Mouse (Mus musculus) hindbrain, postnatal 0 days (tissue): Measurements from ENCODE around the gene Sec24d. TPM values are rescaled to one million over a fixed set of nuclear protein-coding genes. Genes with fewer than 3 reads are reported as not detected.

Experiments used
- ATAC-seq: fragments of 200-750 bp; cut with Nextera tagmentation; 2 replicates; pipeline ENCODE4 v1.8.0; 2017; ENCODE audit warnings: mild to moderate bottlenecking, moderate TSS enrichment, moderate library complexity
- DNase-seq: peaks from one replicate; pipeline ENCODE4 v3.0.0-alpha.2; 2015; ENCODE audit warnings: low spot score
- H3K27ac ChIP-seq: fragments of 300-500 bp; sonication (generic); 2 replicates; pipeline ENCODE4 v1.5.1; 2014; ENCODE audit warnings: mild to moderate bottlenecking
- H3K27me3 ChIP-seq: fragments of 300-500 bp; sonication (generic); 2 replicates; pipeline ENCODE4 v1.6.1; 2014; ENCODE audit warnings: low read length, mixed read lengths; ENCODE audit not compliant: insufficient read depth
- H3K36me3 ChIP-seq: fragments of 300-500 bp; sonication (generic); 2 replicates; pipeline ENCODE4 v1.6.1; 2014; ENCODE audit warnings: low read length, mixed read lengths; ENCODE audit not compliant: insufficient read depth
- H3K4me1 ChIP-seq: fragments of 300-500 bp; sonication (generic); 2 replicates; pipeline ENCODE4 v1.6.1; 2014; ENCODE audit warnings: antibody characterized with exemption, low read length, mixed read lengths; ENCODE audit not compliant: insufficient read depth
- H3K4me2 ChIP-seq: fragments of 300-500 bp; sonication (generic); 2 replicates; pipeline ENCODE4 v1.6.1; 2014; ENCODE audit warnings: low read depth, mild to moderate bottlenecking, low read length, moderate library complexity, mixed read lengths
- H3K4me3 ChIP-seq: fragments of 300-500 bp; sonication (generic); 2 replicates; pipeline ENCODE4 v1.5.1; 2014; ENCODE audit warnings: low read length
- H3K9ac ChIP-seq: fragments of 300-500 bp; sonication (generic); replicated peaks from 2 replicates; pipeline ENCODE4 v1.6.1; 2014; ENCODE audit warnings: mild to moderate bottlenecking, low read length, moderate library complexity, mixed read lengths
- H3K9me3 ChIP-seq: fragments of 300-500 bp; sonication (generic); 2 replicates; pipeline ENCODE4 v1.6.1; 2016; ENCODE audit warnings: low read length, mixed read lengths
- CTCF ChIP-seq: IDR thresholded peaks from 2 replicates; pipeline ENCODE4 v1.5.1; 2016; ENCODE audit warnings: antibody characterized with exemption, control low read depth, low read depth
- WGBS: fragments of 180-500 bp; shearing (Covaris S2); extraction: QIAGEN DNeasy Blood & Tissue Kit; methylation state at CpG from one replicate; pipeline ENCODE4 v1.1.7; 2014; 5-methylcytosine and 5-hydroxymethylcytosine counted together
- polyA plus RNA-seq: library from polyadenylated mRNA; unstranded; fragments of >200 nt; fragmentation: Nextera tagmentation; extraction: Ambion mirVana; gene quantifications from 2 replicates; pipeline ENCODE4 v1.2.1, GENCODE M21; 2015
- total RNA-seq: library from RNA; depleted of rRNA; stranded (reverse); fragments of >200 nt; gene quantifications from 2 replicates; pipeline ENCODE4 v1.2.3, GENCODE M21; 2014

Sec24d gene
- total and polyA plus RNA-seq, 2 experiments from 2014 or later, result 11.9 to 28.9 TPM

DNA sequence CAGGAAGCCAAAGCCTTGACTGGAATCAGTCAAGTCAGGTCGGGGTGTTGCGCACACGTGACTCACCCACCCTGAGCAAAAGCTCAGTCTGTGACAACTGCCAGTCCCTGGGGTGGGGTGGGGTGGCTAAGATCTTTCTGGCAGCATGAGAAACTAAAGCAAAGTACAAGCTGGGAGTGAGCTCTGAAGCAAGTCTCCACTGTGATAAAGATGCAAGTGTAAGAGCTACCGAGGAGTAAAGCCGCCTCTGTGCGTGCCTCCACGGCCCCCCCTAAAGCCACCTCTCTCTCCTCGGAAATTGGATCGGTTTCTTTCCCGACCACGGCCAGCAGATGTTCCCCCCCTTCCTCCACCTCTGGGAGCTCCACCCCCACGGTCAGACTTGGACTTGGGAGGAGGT, 101.9 kb downstream of the Sec24d start:
- Histone ChIP-seq H3K27ac (no peak overlapping the region), H3K4me2 (no peak overlapping the region), H3K9me3 (no peaks in the 10 kb centered on the region), H3K9ac (no peak overlapping the region), H3K27me3 (no peaks in the 10 kb centered on the region), H3K4me1 (no peaks in the 10 kb centered on the region), H3K4me3 (no peak overlapping the region), H3K36me3 (peaks cover 35% of the 10 kb centered on the region; the same call in 1 of the 2 replicates)
- 90% methylated on average over 12 of the region's 12 CpGs for WGBS
- ATAC-seq (no peak), DNase-seq (no peak)
- TF ChIP-seq CTCF, result no peak

DNA sequence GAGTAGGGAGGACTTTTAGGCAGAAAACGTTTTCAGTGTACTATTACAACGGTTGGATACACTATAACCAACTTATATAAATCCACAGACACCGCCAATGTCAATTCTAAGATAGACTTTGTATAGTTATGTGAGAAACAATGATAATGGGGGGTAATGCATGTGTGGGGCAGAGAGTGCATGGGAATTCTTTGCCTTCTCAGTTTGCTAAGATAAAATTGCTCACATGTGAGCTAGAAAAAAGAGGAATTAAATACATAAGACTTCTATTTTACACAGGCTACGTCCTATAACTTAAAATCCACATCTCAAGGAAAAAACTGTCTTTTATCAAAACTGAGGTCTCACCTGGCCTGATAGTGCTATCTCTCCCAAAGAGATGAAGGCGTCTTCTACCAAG, 103.7 kb downstream of the Sec24d start:
- no peak for TF ChIP-seq CTCF
- no peak for DNase-seq
- Histone ChIP-seq H3K9ac (no peak overlapping the region), H3K4me3 (no peak overlapping the region), H3K27ac (no peak overlapping the region), H3K9me3 (no peaks in the 10 kb centered on the region), H3K36me3 (peaks cover 38% of the 10 kb centered on the region; the same call in 1 of the 2 replicates), H3K27me3 (no peaks in the 10 kb centered on the region), H3K4me1 (no peaks in the 10 kb centered on the region), H3K4me2 (no peak overlapping the region)
- ATAC-seq, result no peak
- WGBS, result 97% methylated on average over 5 of the region's 5 CpGs

GRCm38 (mm10) chr3:123371766-123372535, 104.7 kb downstream of the Sec24d start:
- TF ChIP-seq CTCF, result peak; percentile 89
- no peaks in the 10 kb centered on the region for H3K4me1 ChIP-seq
- H3K4me3 ChIP-seq, result no peak overlapping the region
- H3K9me3 ChIP-seq, result no peaks in the 10 kb centered on the region
- ATAC-seq, result peak; percentile 87
- no peaks in the 10 kb centered on the region for H3K27me3 ChIP-seq
- DNase-seq, result peak; percentile 89
- no peak overlapping the region for H3K4me2 ChIP-seq
- H3K9ac ChIP-seq, result no peak overlapping the region
- WGBS, result 28% methylated on average over 11 of the region's 11 CpGs
- H3K36me3 ChIP-seq, result peaks cover 34% of the 10 kb centered on the region; the same call in 1 of the 2 replicates
- no peak overlapping the region for H3K27ac ChIP-seq

DNA sequence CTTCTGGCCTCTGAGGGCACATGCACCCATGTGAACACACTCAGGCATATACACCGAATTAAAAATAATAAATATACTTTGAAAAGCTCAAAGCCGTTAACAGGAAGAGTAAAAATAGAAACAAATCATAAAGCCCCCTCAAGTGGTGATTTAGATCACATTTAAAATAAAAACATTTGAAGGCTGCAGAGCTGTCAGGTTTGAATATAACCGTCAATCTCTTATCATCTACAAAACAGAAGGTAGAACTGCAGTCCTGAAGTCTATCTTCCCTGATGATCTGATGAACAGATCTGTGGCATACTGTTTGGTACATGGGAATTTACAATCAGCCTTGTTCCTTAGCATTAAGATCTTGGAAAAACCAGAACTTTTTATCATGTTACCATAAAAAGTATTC, 109.3 kb downstream of the Sec24d start:
- Histone ChIP-seq H3K9ac (no peak overlapping the region), H3K9me3 (no peaks in the 10 kb centered on the region), H3K4me2 (no peak overlapping the region), H3K27ac (no peak overlapping the region), H3K27me3 (no peaks in the 10 kb centered on the region), H3K4me3 (no peak overlapping the region), H3K4me1 (no peaks in the 10 kb centered on the region), H3K36me3 (peaks cover 14% of the 10 kb centered on the region; the same call in 1 of the 2 replicates)
- ATAC-seq (no peak), DNase-seq (no peak)
- TF ChIP-seq CTCF, result no peak
- 90% methylated on average over 3 of the region's 3 CpGs for WGBS

- H3K9ac ChIP-seq, result peak overlapping the region; percentile 67; the same call in 1 of the 2 replicates
- H3K4me2 ChIP-seq, result peak overlapping the region; percentile 89
- peaks cover 8% of the 10 kb centered on the region; the same call in 1 of the 2 replicates for H3K36me3 ChIP-seq
- H3K4me3 ChIP-seq, result peak overlapping the region; percentile 71
- DNase-seq (no peak), ATAC-seq (no peak)
- 87% methylated on average over 7 of the region's 7 CpGs for WGBS
- H3K27me3 ChIP-seq, result no peaks in the 10 kb centered on the region
- H3K27ac ChIP-seq, result no peak overlapping the region
- no peaks in the 10 kb centered on the region for H3K9me3 ChIP-seq
- no peak for TF ChIP-seq CTCF
- H3K4me1 ChIP-seq, result peaks cover 3% of the 10 kb centered on the region; the same call in 1 of the 2 replicates
These were observed 117.2 kb downstream of the Sec24d start for GRCm38 (mm10) chr3:123384435-123384834.

GRCm38 (mm10) chr3:123385118-123385485, 117.8 kb downstream of the Sec24d start:
- Histone ChIP-seq H3K27me3 (no peaks in the 10 kb centered on the region), H3K4me2 (peak overlapping the region; percentile 89), H3K9ac (peak overlapping the region; percentile 67), H3K4me3 (peak overlapping the region; percentile 71), H3K9me3 (no peaks in the 10 kb centered on the region), H3K27ac (peak overlapping the region; percentile 90; the same call in 1 of the 2 replicates), H3K4me1 (peaks cover 3% of the 10 kb centered on the region; the same call in 1 of the 2 replicates), H3K36me3 (peaks cover 5% of the 10 kb centered on the region; the same call in 1 of the 2 replicates)
- 11% methylated on average over 6 of the region's 6 CpGs for WGBS
- TF ChIP-seq CTCF, result no peak
- peak; percentile 5 for DNase-seq
- ATAC-seq, result peak; percentile 21
